Mouse (Mus musculus) erythroblast, embryonic 14.5 days (primary cell): Measurements from ENCODE around the gene Trpm6.

Source experiments
- GATA1 ChIP-seq: IDR thresholded peaks from 2 replicates; pipeline ENCODE4 v1.6.1; 2012; ENCODE audit warnings: low read length, inconsistent platforms, mixed read lengths
- TAL1 ChIP-seq: IDR thresholded peaks from 3 replicates; pipeline ENCODE4 v1.6.1; 2012; ENCODE audit warnings: low read length, inconsistent platforms, mixed read lengths

DNA sequence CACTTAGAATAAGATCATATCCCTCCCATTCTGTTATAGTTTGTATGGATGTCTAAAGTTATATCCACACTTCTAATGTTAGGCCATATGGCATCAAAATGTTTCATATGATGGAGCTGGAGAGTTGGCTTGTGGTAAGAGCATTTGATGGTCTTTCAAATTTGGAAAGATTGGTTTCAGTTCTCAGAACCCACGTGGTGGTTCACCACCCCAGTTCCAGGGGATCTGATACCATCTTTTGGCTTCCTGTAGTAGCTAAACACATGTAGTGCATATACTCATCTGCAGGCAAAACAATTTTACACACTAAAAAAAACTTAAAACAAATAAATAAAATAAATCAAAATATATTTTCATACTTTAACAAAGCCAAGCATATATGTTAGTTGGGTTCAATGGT, 21.3 kb downstream of the Trpm6 start:
- TF ChIP-seq TAL1 = no peak
- no peak for TF ChIP-seq GATA1
